Mouse (Mus musculus): Measurements from ENCODE around the gene Nol7.

GRCm38 (mm10) chr13:43374205-43374604, 24.0 kb upstream of the Nol7 start:
- TF ChIP-seq CTCF (IDR thresholded peaks at IDR 0.05; ENCODE audit: borderline replicate concordance, insufficient read depth, low read length) (no peak), POLR2A (IDR thresholded peaks at IDR 0.05; ENCODE audit: low read depth, low read length) (no peak)
